Mouse (Mus musculus) kidney, embryonic 16.5 days (tissue): ENCODE results near the gene Nradd. TPM values are rescaled to one million over a fixed set of nuclear protein-coding genes. Genes with fewer than 3 reads are reported as not detected.

ENCODE experiments used
- ATAC-seq: fragments of 200-750 bp; cut with Nextera tagmentation; 2 replicates; pipeline ENCODE4 v1.8.0; 2017; ENCODE audit warnings: moderate TSS enrichment; ENCODE audit not compliant: low FRiP score, low TSS enrichment
- H3K27ac ChIP-seq: fragments of 300-500 bp; sonication (generic); 2 replicates; pipeline ENCODE4 v1.5.1; 2014; ENCODE audit warnings: low read length
- H3K27me3 ChIP-seq: fragments of 300-500 bp; sonication (generic); 2 replicates; pipeline ENCODE4 v1.6.1; 2014; ENCODE audit warnings: low read length, control low read depth, mixed read lengths; ENCODE audit not compliant: insufficient read depth
- H3K36me3 ChIP-seq: fragments of 300-500 bp; sonication (generic); 2 replicates; pipeline ENCODE4 v1.6.1; 2014; ENCODE audit warnings: low read length, control low read depth, mixed read lengths; ENCODE audit not compliant: insufficient read depth
- H3K4me1 ChIP-seq: fragments of 300-500 bp; sonication (generic); 2 replicates; pipeline ENCODE4 v1.6.1; 2014; ENCODE audit warnings: low read length, control low read depth, mixed read lengths; ENCODE audit not compliant: insufficient read depth
- H3K4me2 ChIP-seq: fragments of 300-500 bp; sonication (generic); replicated peaks from 2 replicates; pipeline ENCODE4 v1.6.1; 2014; ENCODE audit warnings: low read depth, low read length
- H3K4me3 ChIP-seq: fragments of 300-500 bp; sonication (generic); 2 replicates; pipeline ENCODE4 v1.5.1; 2014; ENCODE audit warnings: mild to moderate bottlenecking, low read length
- H3K9ac ChIP-seq: fragments of 300-500 bp; sonication (generic); replicated peaks from 2 replicates; pipeline ENCODE4 v1.6.1; 2014; ENCODE audit warnings: low read length
- H3K9me3 ChIP-seq: fragments of 300-500 bp; sonication (generic); 2 replicates; pipeline ENCODE4 v1.6.1; 2016; ENCODE audit warnings: low read length, control low read depth
- WGBS: fragments of 180-500 bp; shearing (Covaris S2); extraction: QIAGEN DNeasy Blood & Tissue Kit; methylation state at CpG from one replicate; pipeline ENCODE4 v1.1.7; 2014; 5-methylcytosine and 5-hydroxymethylcytosine counted together
- microRNA-seq: library from miRNA; unstranded; fragments of <30 nt; microRNA quantifications from one replicate; pipeline ENCODE4, GENCODE M21; 2016
- polyA plus RNA-seq: library from polyadenylated mRNA; unstranded; fragments of >200 nt; fragmentation: Nextera tagmentation; extraction: Ambion mirVana; gene quantifications from 2 replicates; pipeline ENCODE4 v1.2.1, GENCODE M21; 2015

The Nradd gene
- polyA plus RNA-seq, 1 experiment from 2014 or later: 60.0 TPM

DNA sequence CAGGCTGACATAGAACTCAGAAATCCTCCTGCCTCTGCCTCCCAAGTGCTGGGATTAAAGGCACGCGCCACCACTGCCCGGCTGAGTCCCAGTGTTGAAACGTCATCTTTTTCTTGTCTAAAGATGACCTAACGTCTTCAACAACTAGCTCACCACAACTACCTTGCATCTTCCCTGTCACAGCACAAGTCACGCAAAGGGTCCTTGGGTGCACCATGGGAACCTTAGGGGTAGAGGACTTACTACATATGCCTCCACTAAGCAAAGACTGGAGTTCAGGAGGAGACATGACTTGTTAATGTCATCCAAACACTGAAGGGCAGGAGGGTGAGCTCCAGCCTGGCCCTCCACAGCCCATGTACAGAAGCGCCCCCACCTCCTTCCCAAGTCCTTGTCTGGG is 3.6 kb downstream of the Nradd start:
- Histone ChIP-seq H3K9ac (no peak overlapping the region), H3K36me3 (peaks cover 44% of the 10 kb centered on the region), H3K4me2 (no peak overlapping the region), H3K4me1 (peaks cover 21% of the 10 kb centered on the region), H3K4me3 (no peak overlapping the region), H3K27me3 (no peaks in the 10 kb centered on the region), H3K27ac (no peak overlapping the region), H3K9me3 (no peaks in the 10 kb centered on the region)
- WGBS: 97% methylated on average over 7 of the region's 7 CpGs
- ATAC-seq: no peak

DNA sequence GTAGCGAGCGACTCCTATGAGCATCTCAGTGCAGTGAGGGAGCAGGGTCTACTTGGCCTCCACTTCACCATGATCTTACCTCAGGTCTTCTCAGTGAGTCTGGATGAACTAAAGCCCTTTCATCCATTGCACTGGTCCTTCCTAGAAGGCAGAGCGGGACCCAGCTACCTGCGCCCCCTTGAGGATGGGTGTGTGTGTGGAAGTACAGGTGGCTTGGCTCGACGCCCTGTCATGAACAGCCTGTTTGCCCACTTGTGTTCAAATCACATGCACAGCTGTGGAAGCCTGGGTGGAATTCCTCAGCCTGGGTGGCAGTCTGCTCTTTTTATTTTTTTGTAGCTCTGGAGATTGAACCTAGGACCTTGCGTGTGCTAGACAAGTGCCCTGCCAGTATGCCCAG is 4.1 kb downstream of the Nradd start:
- Histone ChIP-seq H3K36me3 (peaks cover 49% of the 10 kb centered on the region), H3K9ac (no peak overlapping the region), H3K9me3 (no peaks in the 10 kb centered on the region), H3K4me2 (no peak overlapping the region), H3K27ac (no peak overlapping the region), H3K4me1 (peaks cover 16% of the 10 kb centered on the region), H3K27me3 (no peaks in the 10 kb centered on the region), H3K4me3 (no peak overlapping the region)
- WGBS: 91% methylated on average over 7 of the region's 7 CpGs
- ATAC-seq: no peak

DNA sequence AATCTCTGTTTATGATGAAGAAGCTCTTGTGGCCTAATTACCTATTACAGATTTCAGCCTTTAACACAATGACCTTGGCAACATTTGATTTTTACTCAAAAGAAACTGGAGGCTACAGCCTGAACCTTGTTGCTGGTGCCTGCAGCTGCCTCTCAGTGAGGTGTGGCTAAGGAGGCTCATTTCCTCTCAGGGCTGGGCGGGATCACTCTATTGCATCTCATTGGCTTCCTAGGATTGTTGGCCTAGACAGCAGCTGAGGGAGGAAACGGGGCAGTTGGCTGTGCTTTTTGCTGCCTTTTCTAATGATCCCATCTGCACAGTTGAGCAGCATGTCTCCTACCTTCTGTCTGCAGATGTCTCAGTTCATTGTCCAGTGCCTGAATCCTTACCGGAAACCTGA is 7.2 kb downstream of the Nradd start:
- no peak overlapping the region for H3K9ac ChIP-seq
- H3K27me3 ChIP-seq: no peaks in the 10 kb centered on the region
- no peak overlapping the region for H3K27ac ChIP-seq
- WGBS: 76% methylated on average over 3 of the region's 3 CpGs
- peaks cover 62% of the 10 kb centered on the region for H3K36me3 ChIP-seq
- H3K9me3 ChIP-seq: no peaks in the 10 kb centered on the region
- no peak overlapping the region for H3K4me2 ChIP-seq
- no peaks in the 10 kb centered on the region for H3K4me1 ChIP-seq
- no peak overlapping the region for H3K4me3 ChIP-seq
- ATAC-seq: no peak

DNA sequence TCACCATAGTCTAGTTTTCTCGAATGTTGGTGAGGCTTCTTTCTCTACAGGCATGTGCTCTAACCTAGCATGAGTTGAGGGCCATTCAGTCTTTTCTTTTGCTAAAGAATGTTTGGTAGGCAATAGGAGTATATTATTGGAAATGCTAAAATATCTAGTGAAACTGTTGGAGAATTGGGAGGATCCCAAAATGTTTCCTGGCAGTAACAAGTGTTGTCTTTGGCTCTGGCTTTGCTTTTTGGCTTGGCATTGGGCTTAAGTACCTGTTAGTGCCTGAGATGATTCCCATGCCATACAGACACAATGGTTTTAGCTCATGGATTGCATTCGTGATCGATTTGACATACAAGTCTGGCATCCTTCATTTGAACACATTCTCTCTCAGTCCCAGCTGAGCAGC is 12.8 kb downstream of the Nradd start:
- no peak for ATAC-seq
- no peaks in the 10 kb centered on the region for H3K9me3 ChIP-seq
- H3K4me2 ChIP-seq: no peak overlapping the region
- H3K9ac ChIP-seq: no peak overlapping the region
- WGBS: 86% methylated on average over 3 of the region's 3 CpGs
- H3K27ac ChIP-seq: no peak overlapping the region
- peaks cover 31% of the 10 kb centered on the region for H3K36me3 ChIP-seq
- H3K27me3 ChIP-seq: no peaks in the 10 kb centered on the region
- H3K4me1 ChIP-seq: no peaks in the 10 kb centered on the region
- no peak overlapping the region for H3K4me3 ChIP-seq

DNA sequence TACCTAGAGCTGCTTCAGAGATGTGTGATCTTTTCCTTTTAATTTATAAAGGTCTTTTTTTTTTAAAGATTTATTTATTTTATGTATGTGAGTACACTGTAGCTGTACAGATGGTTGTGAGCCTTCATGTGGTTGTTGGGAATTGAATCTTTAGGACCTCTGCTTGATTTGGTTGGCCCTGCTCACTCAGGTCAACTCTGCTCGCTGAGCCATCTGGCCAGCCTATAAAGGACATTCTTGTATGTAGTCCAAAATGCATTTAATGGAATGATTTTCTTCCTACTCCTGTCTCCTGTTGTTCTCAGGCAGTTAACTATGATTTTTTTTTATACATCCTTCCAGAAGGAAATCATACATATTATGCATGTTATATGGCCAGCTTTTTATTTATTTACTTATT is 40.7 kb downstream of the Nradd start:
- no peak overlapping the region for H3K4me3 ChIP-seq
- H3K27ac ChIP-seq: no peak overlapping the region
- no peaks in the 10 kb centered on the region for H3K27me3 ChIP-seq
- H3K4me2 ChIP-seq: no peak overlapping the region
- no peak overlapping the region for H3K9ac ChIP-seq
- no peaks in the 10 kb centered on the region for H3K9me3 ChIP-seq
- no peaks in the 10 kb centered on the region for H3K4me1 ChIP-seq
- WGBS: 60% methylated on average over 1 of the region's 1 CpGs
- ATAC-seq: no peak
- peaks cover 15% of the 10 kb centered on the region; the same call in 1 of the 2 replicates for H3K36me3 ChIP-seq

DNA sequence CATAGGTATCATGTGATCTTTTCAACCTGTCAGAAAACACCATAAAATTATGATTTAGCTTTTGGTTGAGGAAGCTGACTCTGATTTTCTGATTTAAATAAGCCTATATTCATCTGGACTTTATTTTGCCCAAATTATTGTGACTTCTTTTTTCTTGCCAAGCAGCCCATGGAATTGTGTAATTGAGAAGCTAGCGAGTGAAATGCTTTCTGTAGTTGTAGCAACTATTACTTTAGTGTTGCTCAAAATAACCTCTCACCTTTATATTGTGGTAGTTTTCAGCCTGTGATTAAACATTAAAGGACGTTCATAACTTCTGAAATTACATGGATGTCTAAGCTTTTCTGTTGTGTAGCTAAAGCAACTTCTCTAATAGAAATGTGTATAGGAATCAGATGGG is 42.1 kb downstream of the Nradd start:
- no peaks in the 10 kb centered on the region for H3K27me3 ChIP-seq
- H3K4me3 ChIP-seq: no peak overlapping the region
- H3K9ac ChIP-seq: no peak overlapping the region
- H3K36me3 ChIP-seq: peaks cover 18% of the 10 kb centered on the region
- no peak overlapping the region for H3K27ac ChIP-seq
- H3K4me2 ChIP-seq: no peak overlapping the region
- no peaks in the 10 kb centered on the region for H3K9me3 ChIP-seq
- no peak for ATAC-seq
- WGBS: 89% methylated on average over 2 of the region's 2 CpGs
- H3K4me1 ChIP-seq: no peaks in the 10 kb centered on the region

Small RNA genes lying within 50 kb of the gene (microRNA-seq; reads per million reads assigned to microRNA genes)
- gene Mir8107: not detected

Other genes with a start within 250 kb of the Nradd start
- 15.8 and 20.7 TPM in 2 replicates for gene Ptpn23, start 216.2 kb downstream of the Nradd start, polyA plus RNA-seq
- 3.4 and 4.8 TPM in 2 replicates for gene Ngp, start 204.7 kb downstream of the Nradd start, polyA plus RNA-seq
- 9.3 and 11.6 TPM in 2 replicates for gene Klhl18, start 147.8 kb downstream of the Nradd start, polyA plus RNA-seq
- gene Kif9, start 147.5 kb downstream of the Nradd start, polyA plus RNA-seq: 1.4 and 1.7 TPM in 2 replicates
- gene Setd2, start 91.9 kb downstream of the Nradd start, polyA plus RNA-seq: 30.6 and 35.8 TPM in 2 replicates
- 4.8 and 5.0 TPM in 2 replicates for gene Nbeal2, start 29.7 kb upstream of the Nradd start, polyA plus RNA-seq
- gene Ccdc12, start 32.1 kb upstream of the Nradd start, polyA plus RNA-seq: 154 and 155 TPM in 2 replicates
- gene Myl3, start 117.4 kb upstream of the Nradd start, polyA plus RNA-seq: 1.5 and 3.6 TPM in 2 replicates
- 98.8 and 108 TPM in 2 replicates for gene Pth1r, start 122.7 kb upstream of the Nradd start, polyA plus RNA-seq
- gene Prss42, start 173.7 kb upstream of the Nradd start, polyA plus RNA-seq: not detected in 2 replicates
- not detected in 2 replicates for gene Prss44, start 189.5 kb upstream of the Nradd start, polyA plus RNA-seq
- gene Prss43, start 202.2 kb upstream of the Nradd start, polyA plus RNA-seq: not detected in 2 replicates
- not detected in 2 replicates for gene Prss45, start 210.1 kb upstream of the Nradd start, polyA plus RNA-seq
- not detected in 2 replicates for gene Prss46, start 220.1 kb upstream of the Nradd start, polyA plus RNA-seq
- 0.48 and 0.94 TPM in 2 replicates for gene Prss50, start 233.5 kb upstream of the Nradd start, polyA plus RNA-seq